Mouse (Mus musculus): Measurements from ENCODE around the gene Tmc8. TPM values are rescaled to one million over a fixed set of nuclear protein-coding genes. Genes with fewer than 3 reads are reported as not detected.

The Tmc8 gene
- polyA plus RNA-seq, 1 experiment from 2014 or later = 4.0 TPM

- Histone ChIP-seq H3K9me3 (replicated peaks) (no peaks in the 10 kb centered on the region), H3K9ac (no peak overlapping the region), H3K36me3 (peaks cover 4% of the 10 kb centered on the region; the same call in 1 of the 2 replicates), H3K27me3 (replicated peaks) (no peaks in the 10 kb centered on the region), H3K4me1 (replicated peaks) (peaks cover 37% of the 10 kb centered on the region), H3K4me2 (peak overlapping the region; percentile 51), H3K4me3 (peak overlapping the region; percentile 15; the same call in 1 of the 2 replicates), H3K27ac (ENCODE audit: poor library complexity, severe bottlenecking) (no peak overlapping the region)
- ATAC-seq (ENCODE audit: insufficient number of reproducible peaks, low FRiP score) = peak; percentile 17; the same call in 1 of the 2 replicates
- 23% methylated on average over 13 of the region's 13 CpGs for WGBS
Observed at GRCm38 (mm10) chr11:117836306-117836705, 54.4 kb downstream of the Tmc8 start.

GRCm38 (mm10) chr11:117838572-117838971 is 56.7 kb downstream of the Tmc8 start:
- Histone ChIP-seq H3K36me3 (no peaks in the 10 kb centered on the region), H3K4me2 (no peak overlapping the region), H3K9ac (no peak overlapping the region), H3K4me3 (no peak overlapping the region), H3K27ac (ENCODE audit: poor library complexity, severe bottlenecking) (no peak overlapping the region; the same call in none of the 2 replicates), H3K4me1 (replicated peaks) (peaks cover 29% of the 10 kb centered on the region), H3K9me3 (replicated peaks) (no peaks in the 10 kb centered on the region), H3K27me3 (replicated peaks) (no peaks in the 10 kb centered on the region)
- WGBS = 53% methylated on average over 2 of the region's 2 CpGs
- peak; percentile 77 for ATAC-seq (ENCODE audit: insufficient number of reproducible peaks, low FRiP score)

GRCm38 (mm10) chr11:117839021-117839420 is 57.1 kb downstream of the Tmc8 start:
- no peak overlapping the region for H3K4me3 ChIP-seq
- H3K4me1 ChIP-seq (replicated peaks) = peaks cover 29% of the 10 kb centered on the region
- H3K4me2 ChIP-seq = no peak overlapping the region
- no peak overlapping the region for H3K9ac ChIP-seq
- no peaks in the 10 kb centered on the region for H3K36me3 ChIP-seq
- H3K27ac ChIP-seq (ENCODE audit: poor library complexity, severe bottlenecking) = no peak overlapping the region; the same call in 1 of the 2 replicates
- no peaks in the 10 kb centered on the region for H3K27me3 ChIP-seq (replicated peaks)
- H3K9me3 ChIP-seq (replicated peaks) = no peaks in the 10 kb centered on the region
- no peak for ATAC-seq (ENCODE audit: insufficient number of reproducible peaks, low FRiP score)
- WGBS = 79% methylated on average over 1 of the region's 1 CpGs

- ATAC-seq (ENCODE audit: insufficient number of reproducible peaks, low FRiP score) = no peak
- Histone ChIP-seq H3K9me3 (replicated peaks) (no peaks in the 10 kb centered on the region), H3K9ac (no peak overlapping the region), H3K4me1 (replicated peaks) (peaks cover 29% of the 10 kb centered on the region), H3K36me3 (no peaks in the 10 kb centered on the region), H3K4me3 (no peak overlapping the region), H3K27ac (ENCODE audit: poor library complexity, severe bottlenecking) (no peak overlapping the region), H3K4me2 (no peak overlapping the region), H3K27me3 (replicated peaks) (no peaks in the 10 kb centered on the region)
- 46% methylated on average over 1 of the region's 1 CpGs for WGBS
Observed at GRCm38 (mm10) chr11:117840910-117841309, 59.0 kb downstream of the Tmc8 start.

Other genes with a start within 250 kb of the Tmc8 start
- gene Tnrc6c, start 127.8 kb upstream of the Tmc8 start, polyA plus RNA-seq (2016; fragmentation: Nextera tagmentation; extraction: Ambion mirVana) = 7.6 and 8.2 TPM in 2 replicates
- gene Tmc6, start 122 bp downstream of the Tmc8 start, polyA plus RNA-seq (2016; fragmentation: Nextera tagmentation; extraction: Ambion mirVana) = 23.8 and 26.5 TPM in 2 replicates
- 0.71 and 1.7 TPM in 2 replicates for gene 6030468B19Rik, start 15.6 kb downstream of the Tmc8 start, polyA plus RNA-seq (2016; fragmentation: Nextera tagmentation; extraction: Ambion mirVana)
- gene Gm20708, start 27.6 kb downstream of the Tmc8 start, polyA plus RNA-seq (2016; fragmentation: Nextera tagmentation; extraction: Ambion mirVana) = 0.78 and 0.82 TPM in 2 replicates
- gene Syngr2, start 27.6 kb downstream of the Tmc8 start, polyA plus RNA-seq (2016; fragmentation: Nextera tagmentation; extraction: Ambion mirVana) = 68.9 and 69.3 TPM in 2 replicates
- 10.5 and 13.5 TPM in 2 replicates for gene Afmid, start 43.8 kb downstream of the Tmc8 start, polyA plus RNA-seq (2016; fragmentation: Nextera tagmentation; extraction: Ambion mirVana)
- 101 and 105 TPM in 2 replicates for gene Tk1, start 44.0 kb downstream of the Tmc8 start, polyA plus RNA-seq (2016; fragmentation: Nextera tagmentation; extraction: Ambion mirVana)
- gene Birc5, start 67.2 kb downstream of the Tmc8 start, polyA plus RNA-seq (2016; fragmentation: Nextera tagmentation; extraction: Ambion mirVana) = 250 and 252 TPM in 2 replicates
- not detected in 2 replicates for gene Tmem235, start 78.7 kb downstream of the Tmc8 start, polyA plus RNA-seq (2016; fragmentation: Nextera tagmentation; extraction: Ambion mirVana)
- 3.7 and 4.9 TPM in 2 replicates for gene Tha1, start 91.4 kb downstream of the Tmc8 start, polyA plus RNA-seq (2016; fragmentation: Nextera tagmentation; extraction: Ambion mirVana)
- 7.1 and 8.0 TPM in 2 replicates for gene Socs3, start 188.0 kb downstream of the Tmc8 start, polyA plus RNA-seq (2016; fragmentation: Nextera tagmentation; extraction: Ambion mirVana)
- 28.9 and 29.6 TPM in 2 replicates for gene Pgs1, start 204.2 kb downstream of the Tmc8 start, polyA plus RNA-seq (2016; fragmentation: Nextera tagmentation; extraction: Ambion mirVana)